Mouse (Mus musculus): Measurements from ENCODE around the gene Lypd6b. TPM values are rescaled to one million over a fixed set of nuclear protein-coding genes. Genes with fewer than 3 reads are reported as not detected.

Gene Lypd6b
- 1.7 and 2.6 TPM in 2 replicates for polyA plus RNA-seq (2016; fragmentation: Nextera tagmentation; extraction: Ambion mirVana)

DNA sequence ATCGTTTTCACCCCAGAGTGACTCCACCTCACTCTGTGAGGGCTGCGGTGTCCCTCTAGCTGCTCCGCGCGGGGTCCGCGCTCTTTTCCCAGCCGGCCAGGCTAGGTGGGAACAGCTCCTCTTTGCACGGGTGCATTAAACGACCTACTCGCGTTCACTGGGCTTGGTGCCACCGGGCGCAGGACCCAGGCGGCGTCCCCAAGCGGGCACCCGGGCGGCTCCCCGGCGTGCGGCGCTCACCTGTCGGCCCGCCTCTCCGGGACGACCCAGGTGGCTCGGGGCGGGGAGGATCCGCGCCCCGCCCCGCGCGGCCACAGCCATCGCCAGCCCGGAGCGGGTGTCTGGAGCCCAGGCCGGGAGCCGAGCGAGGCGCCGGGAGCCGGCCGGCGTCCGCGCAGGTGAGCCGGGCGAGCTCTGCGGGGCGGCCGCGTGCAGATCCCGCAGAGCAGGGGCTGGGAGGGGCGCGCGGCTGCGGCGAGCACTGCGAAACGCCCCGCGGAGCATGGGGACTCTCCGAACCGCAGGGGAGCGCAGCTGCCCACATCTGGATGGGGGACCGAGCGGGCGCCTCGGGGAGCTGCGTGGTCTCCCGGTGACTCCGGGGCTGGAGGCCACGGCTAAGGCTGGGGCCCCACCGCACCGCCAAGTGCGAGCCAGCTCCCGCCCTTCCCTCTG lies at the start of gene Lypd6b:
Gene Lypd6b (plus strand): TSS at position 313 of the 675 bp plus-strand sequence.
- Histone ChIP-seq H3K9ac (peak within 1 kb of the TSS; percentile 72), H3K4me2 (replicated peaks) (peak within 1 kb of the TSS; percentile 100), H3K27me3 (peaks cover 45% of the 10 kb centered on the region), H3K36me3 (no peaks in the 10 kb centered on the region), H3K4me1 (peaks cover 12% of the 10 kb centered on the region), H3K27ac (no peak within 1 kb of the TSS), H3K4me3 (peak within 1 kb of the TSS; percentile 67), H3K9me3 (replicated peaks) (no peaks in the 10 kb centered on the region)
- ATAC-seq (ENCODE audit: low FRiP score): peak; percentile 74
- 1% methylated on average over 79 of the region's 79 CpGs for WGBS

DNA sequence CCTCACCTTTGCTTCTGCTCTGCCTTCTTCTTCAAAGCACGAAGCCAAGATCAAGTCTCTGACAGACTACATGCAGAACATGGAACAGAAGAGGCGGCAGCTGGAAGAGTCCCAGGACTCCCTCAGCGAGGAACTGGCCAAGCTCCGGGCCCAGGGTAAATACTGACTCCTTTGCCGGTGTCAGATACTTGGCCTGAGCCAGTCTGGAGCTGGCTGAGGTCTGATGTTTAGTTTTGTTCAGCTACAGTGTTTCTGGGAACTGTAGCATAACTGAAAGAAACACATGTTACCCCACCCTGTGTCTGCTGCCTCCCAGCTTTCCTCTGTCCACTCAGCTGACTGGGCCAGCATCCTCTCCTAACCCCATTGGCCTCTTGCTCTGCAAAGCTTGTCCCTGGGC lies 48.4 kb upstream of the Lypd6b start:
- ATAC-seq (ENCODE audit: low FRiP score): no peak
- no peak overlapping the region for H3K4me3 ChIP-seq
- H3K36me3 ChIP-seq: peaks cover 57% of the 10 kb centered on the region
- no peak overlapping the region for H3K27ac ChIP-seq
- no peak overlapping the region for H3K9ac ChIP-seq
- H3K9me3 ChIP-seq (replicated peaks): no peaks in the 10 kb centered on the region
- WGBS: 83% methylated on average over 5 of the region's 5 CpGs
- no peak overlapping the region for H3K4me2 ChIP-seq (replicated peaks)
- H3K27me3 ChIP-seq: no peaks in the 10 kb centered on the region
- H3K4me1 ChIP-seq: peaks cover 31% of the 10 kb centered on the region

DNA sequence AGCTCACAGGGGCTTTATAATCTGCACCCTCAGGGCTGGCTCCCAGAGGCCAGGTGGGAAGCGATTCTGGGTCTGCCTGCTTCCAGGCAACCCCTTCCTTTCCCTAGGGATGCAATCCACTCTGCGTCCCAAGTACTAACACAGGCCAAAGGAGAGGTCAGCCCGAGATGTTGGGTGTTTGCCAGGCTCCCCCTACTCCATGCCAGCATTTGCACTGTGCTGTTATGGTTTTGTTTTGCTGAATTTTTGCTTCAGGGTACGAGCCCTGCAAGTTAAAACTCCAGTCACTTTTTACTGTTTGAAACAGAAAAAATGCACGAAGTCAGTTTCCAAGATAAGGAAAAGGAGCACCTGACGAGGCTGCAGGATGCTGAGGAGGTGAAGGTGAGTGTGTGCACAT lies 46.5 kb upstream of the Lypd6b start:
- Histone ChIP-seq H3K4me2 (replicated peaks) (no peak overlapping the region), H3K27ac (0 out of 2 replicates have a peak overlapping the region, but pooled peaks have one; percentile 64), H3K9ac (no peak overlapping the region), H3K4me1 (peaks cover 38% of the 10 kb centered on the region), H3K4me3 (no peak overlapping the region), H3K27me3 (no peaks in the 10 kb centered on the region), H3K36me3 (peaks cover 62% of the 10 kb centered on the region), H3K9me3 (replicated peaks) (no peaks in the 10 kb centered on the region)
- ATAC-seq (ENCODE audit: low FRiP score): no peak
- WGBS: 70% methylated on average over 6 of the region's 6 CpGs

DNA sequence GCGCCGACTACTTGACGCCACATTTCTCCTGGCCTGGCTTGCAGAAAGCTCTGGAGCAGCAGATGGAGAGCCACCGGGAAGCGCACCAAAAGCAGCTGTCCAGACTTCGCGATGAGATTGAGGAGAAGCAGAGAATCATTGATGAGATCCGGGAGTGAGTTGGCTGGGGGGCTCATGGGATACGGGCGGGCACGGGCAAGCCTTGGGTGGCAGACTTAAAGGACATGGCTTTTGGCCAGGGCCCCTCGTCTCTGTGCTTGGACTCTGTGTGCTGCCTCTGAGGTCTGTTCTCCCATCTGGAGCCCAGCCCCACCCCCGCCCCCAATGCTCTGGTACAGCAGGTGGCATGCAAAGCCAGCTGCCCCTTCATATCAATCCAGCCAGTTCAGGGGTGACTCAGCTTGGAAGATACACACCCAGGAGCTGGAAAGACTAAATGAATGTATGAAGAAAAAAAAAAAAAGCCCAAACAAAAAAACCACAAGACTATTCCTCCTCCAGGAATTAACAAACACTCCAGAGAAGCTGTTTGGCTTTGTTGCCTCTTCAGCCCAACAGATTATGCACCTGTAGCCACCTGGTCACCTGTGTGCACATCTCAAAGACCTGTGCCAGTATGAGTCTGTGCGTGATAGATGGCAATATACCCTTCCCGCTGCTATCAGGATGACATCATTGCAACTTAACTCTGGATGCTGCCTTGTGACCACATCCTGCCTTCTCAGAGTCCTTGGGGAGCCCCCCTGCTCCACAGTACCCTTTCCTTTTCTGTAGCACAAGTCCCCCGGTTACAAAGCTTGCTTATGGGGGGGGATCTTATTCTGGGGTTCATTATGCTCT lies 45.4 kb upstream of the Lypd6b start:
- Histone ChIP-seq H3K4me1 (peaks cover 38% of the 10 kb centered on the region), H3K27ac (peak overlapping the region; percentile 64; the same call in 1 of the 2 replicates), H3K4me3 (no peak overlapping the region), H3K27me3 (no peaks in the 10 kb centered on the region), H3K9ac (no peak overlapping the region), H3K4me2 (replicated peaks) (no peak overlapping the region), H3K9me3 (replicated peaks) (no peaks in the 10 kb centered on the region), H3K36me3 (peaks cover 63% of the 10 kb centered on the region)
- WGBS: 65% methylated on average over 16 of the region's 16 CpGs
- peak; percentile 35; the same call in 1 of the 2 replicates for ATAC-seq (ENCODE audit: low FRiP score)

DNA sequence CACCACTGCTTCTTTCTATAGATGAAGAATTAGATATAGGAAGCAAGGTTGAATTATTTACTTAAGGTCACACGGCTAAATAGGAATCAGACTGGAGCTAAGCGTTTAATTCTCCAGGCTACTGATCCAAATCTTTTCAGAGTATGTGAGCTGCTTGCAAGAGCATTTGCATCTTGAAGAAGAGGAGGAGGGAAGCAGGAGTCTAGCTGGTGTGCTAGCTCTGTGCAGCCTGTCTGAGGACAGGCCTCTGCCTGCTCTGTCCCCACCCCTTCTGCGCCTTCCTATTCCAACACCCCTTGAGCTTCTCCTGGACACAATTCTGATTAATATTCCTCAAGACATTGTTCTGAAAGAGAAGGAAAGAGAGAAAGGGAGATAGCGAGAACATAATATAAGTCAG lies 44.6 kb upstream of the Lypd6b start:
- Histone ChIP-seq H3K36me3 (peaks cover 65% of the 10 kb centered on the region), H3K4me1 (peaks cover 38% of the 10 kb centered on the region), H3K27ac (peak overlapping the region; percentile 40; the same call in 1 of the 2 replicates), H3K4me2 (replicated peaks) (no peak overlapping the region), H3K9me3 (replicated peaks) (no peaks in the 10 kb centered on the region), H3K9ac (no peak overlapping the region), H3K27me3 (no peaks in the 10 kb centered on the region), H3K4me3 (no peak overlapping the region)
- no peak for ATAC-seq (ENCODE audit: low FRiP score)
- 84% methylated on average over 4 of the region's 4 CpGs for WGBS

DNA sequence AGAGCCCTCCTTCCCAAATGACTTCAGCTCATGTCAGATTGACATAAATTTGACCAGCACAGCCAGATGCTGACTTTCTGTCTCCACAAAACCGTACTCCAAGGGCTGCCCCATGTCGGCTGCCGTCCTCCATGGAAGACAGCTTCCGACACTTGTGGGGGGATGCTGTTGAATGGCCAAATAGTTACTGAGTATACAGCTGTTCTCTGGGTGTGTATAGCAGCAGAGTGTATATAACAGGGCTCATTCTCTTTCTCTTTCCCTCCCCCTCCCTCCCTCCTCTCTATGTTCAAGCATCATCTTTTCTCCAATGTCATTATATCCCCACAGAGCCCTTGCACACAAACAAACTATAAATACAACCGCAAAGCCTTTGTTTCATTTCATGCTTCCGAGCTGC lies 43.7 kb upstream of the Lypd6b start:
- Histone ChIP-seq H3K9me3 (replicated peaks) (no peaks in the 10 kb centered on the region), H3K36me3 (peaks cover 62% of the 10 kb centered on the region), H3K4me1 (peaks cover 38% of the 10 kb centered on the region), H3K4me3 (no peak overlapping the region), H3K4me2 (replicated peaks) (no peak overlapping the region), H3K9ac (no peak overlapping the region), H3K27ac (peak overlapping the region; percentile 40; the same call in 1 of the 2 replicates), H3K27me3 (no peaks in the 10 kb centered on the region)
- 66% methylated on average over 6 of the region's 6 CpGs for WGBS
- ATAC-seq (ENCODE audit: low FRiP score): no peak

DNA sequence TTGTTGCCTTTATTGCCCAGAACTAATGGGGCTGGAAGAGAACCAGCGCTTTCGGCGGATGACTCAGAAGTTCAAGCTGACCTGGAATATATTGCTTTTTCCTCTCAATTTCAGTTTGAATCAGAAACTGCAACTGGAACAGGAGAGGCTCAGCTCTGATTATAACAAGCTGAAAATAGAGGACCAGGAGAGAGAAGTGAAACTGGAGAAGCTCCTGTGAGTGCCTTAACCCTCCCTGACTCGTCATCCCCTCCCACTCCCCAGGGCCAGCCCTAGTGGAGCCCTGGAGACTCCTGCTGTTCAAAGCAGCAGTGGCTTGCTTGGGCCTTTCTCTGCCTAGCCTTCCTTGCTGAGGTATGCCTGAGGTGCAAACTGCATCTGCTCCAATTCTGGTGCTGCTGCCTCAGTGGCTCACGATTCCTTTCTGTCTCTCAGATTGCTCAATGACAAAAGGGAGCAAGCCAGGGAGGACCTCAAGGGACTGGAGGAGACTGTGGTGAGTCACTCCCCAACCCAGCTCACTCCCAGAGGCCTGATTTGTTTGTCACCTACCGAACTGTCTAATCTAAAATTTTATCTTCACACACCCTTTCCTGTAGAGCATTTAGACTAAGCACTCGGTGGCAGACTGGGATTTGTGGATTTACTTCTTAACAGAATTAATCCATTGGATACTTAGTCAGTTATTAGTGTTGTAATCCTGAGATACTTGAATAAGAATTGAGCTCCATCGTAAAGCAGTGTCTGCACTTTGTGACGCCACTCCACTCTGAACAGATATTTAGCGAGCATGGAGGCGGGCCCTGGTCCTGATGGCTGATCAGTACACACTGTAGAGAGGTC lies 43.0 kb upstream of the Lypd6b start:
- H3K36me3 ChIP-seq: peaks cover 61% of the 10 kb centered on the region
- ATAC-seq (ENCODE audit: low FRiP score): no peak; the same call in 1 of the 2 replicates
- H3K4me2 ChIP-seq (replicated peaks): no peak overlapping the region
- H3K4me3 ChIP-seq: no peak overlapping the region
- no peaks in the 10 kb centered on the region for H3K9me3 ChIP-seq (replicated peaks)
- H3K4me1 ChIP-seq: peaks cover 38% of the 10 kb centered on the region
- no peaks in the 10 kb centered on the region for H3K27me3 ChIP-seq
- no peak overlapping the region for H3K9ac ChIP-seq
- H3K27ac ChIP-seq: peak overlapping the region; percentile 40
- WGBS: 69% methylated on average over 11 of the region's 11 CpGs

DNA sequence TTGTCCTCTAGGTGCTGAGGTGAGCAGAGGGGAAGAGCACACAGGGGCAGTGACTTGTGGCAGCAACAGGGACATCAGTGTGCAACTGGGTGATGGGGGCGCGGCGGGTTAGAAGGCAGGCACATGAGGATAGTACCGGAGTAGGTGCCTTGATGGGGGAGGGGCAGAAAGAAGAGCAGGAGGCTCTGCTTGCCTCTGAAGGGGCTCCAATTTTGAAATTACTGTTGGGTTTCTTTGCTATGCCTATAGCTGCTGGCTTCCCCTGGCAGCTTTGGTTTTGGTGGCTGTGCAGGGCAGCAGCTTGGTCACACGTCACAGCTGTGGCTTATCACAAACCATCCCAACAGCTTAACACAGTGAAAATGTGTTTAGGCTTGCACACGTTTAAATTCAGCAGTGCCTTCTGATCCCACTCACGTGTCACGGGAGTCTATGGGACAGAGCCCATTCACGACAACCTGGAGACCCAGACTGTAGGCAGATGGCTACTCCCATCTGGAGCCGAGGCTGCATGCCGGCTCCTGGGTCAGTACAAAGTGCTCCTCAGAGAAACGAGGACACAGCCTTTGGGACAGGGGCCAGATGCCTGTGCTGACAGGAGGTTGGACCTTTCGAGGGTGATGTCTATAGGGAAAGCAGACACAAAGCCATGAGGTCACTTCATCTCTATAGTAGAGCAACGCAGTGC lies 42.2 kb upstream of the Lypd6b start:
- peaks cover 66% of the 10 kb centered on the region for H3K36me3 ChIP-seq

DNA sequence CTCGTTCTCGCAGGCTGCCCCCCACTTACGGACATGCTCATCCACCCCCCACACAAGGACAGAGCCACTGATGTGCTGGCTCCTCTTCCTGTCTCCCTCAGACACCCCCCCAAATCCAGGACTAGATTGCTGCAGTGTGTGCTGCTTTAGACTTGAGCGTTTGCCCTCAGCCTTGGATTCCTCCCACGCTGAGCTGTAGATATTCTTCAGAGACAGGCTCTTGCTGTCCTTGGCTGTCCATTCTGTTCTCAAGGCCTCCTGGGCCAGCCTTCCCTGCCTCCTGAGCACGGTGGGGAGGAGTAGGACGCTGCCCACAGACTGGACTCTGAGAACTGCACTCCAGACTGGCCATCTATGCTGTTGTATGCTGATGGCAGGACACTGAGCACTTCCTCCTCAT lies 40.5 kb upstream of the Lypd6b start:
- Histone ChIP-seq H3K27ac (0 out of 2 replicates have a peak overlapping the region, but pooled peaks have one; percentile 30), H3K27me3 (no peaks in the 10 kb centered on the region), H3K36me3 (peaks cover 71% of the 10 kb centered on the region), H3K4me1 (peaks cover 24% of the 10 kb centered on the region), H3K4me2 (replicated peaks) (no peak overlapping the region), H3K9ac (no peak overlapping the region), H3K9me3 (replicated peaks) (no peaks in the 10 kb centered on the region), H3K4me3 (no peak overlapping the region)
- ATAC-seq (ENCODE audit: low FRiP score): no peak
- WGBS: 83% methylated on average over 7 of the region's 7 CpGs

More for the DNA sequence above, 42.2 kb upstream of the Lypd6b start:
- Histone ChIP-seq H3K4me3 (no peak overlapping the region), H3K4me2 (replicated peaks) (no peak overlapping the region), H3K27ac (peak overlapping the region; percentile 40; the same call in 1 of the 2 replicates), H3K27me3 (no peaks in the 10 kb centered on the region), H3K9ac (no peak overlapping the region), H3K9me3 (replicated peaks) (no peaks in the 10 kb centered on the region), H3K4me1 (peaks cover 38% of the 10 kb centered on the region)
- 70% methylated on average over 14 of the region's 14 CpGs for WGBS
- peak; percentile 33 for ATAC-seq (ENCODE audit: low FRiP score)

DNA sequence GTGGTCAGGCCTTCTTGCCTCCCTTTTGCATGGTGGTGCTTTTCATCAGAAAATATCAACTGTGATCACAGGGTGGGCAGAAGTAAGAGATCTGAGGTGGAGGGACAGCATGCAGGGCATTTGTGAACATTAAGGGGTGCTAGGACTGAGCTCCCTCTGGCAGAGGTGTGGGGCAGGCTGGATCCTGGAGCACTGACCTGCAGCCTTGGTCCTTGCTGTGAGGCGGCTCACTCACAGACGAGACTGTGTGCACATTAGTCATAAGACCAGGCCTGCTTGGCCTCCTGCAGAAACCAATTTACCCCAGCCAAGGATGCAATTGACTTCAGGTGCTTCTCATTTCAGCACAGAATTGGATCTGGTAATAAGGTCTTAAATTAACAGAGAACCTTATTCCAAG lies 39.8 kb upstream of the Lypd6b start:
- Histone ChIP-seq H3K9ac (no peak overlapping the region), H3K4me2 (replicated peaks) (no peak overlapping the region), H3K27ac (no peak overlapping the region), H3K27me3 (no peaks in the 10 kb centered on the region), H3K9me3 (replicated peaks) (no peaks in the 10 kb centered on the region), H3K4me3 (no peak overlapping the region), H3K36me3 (peaks cover 78% of the 10 kb centered on the region), H3K4me1 (peaks cover 19% of the 10 kb centered on the region)
- 72% methylated on average over 2 of the region's 2 CpGs for WGBS
- no peak for ATAC-seq (ENCODE audit: low FRiP score)

DNA sequence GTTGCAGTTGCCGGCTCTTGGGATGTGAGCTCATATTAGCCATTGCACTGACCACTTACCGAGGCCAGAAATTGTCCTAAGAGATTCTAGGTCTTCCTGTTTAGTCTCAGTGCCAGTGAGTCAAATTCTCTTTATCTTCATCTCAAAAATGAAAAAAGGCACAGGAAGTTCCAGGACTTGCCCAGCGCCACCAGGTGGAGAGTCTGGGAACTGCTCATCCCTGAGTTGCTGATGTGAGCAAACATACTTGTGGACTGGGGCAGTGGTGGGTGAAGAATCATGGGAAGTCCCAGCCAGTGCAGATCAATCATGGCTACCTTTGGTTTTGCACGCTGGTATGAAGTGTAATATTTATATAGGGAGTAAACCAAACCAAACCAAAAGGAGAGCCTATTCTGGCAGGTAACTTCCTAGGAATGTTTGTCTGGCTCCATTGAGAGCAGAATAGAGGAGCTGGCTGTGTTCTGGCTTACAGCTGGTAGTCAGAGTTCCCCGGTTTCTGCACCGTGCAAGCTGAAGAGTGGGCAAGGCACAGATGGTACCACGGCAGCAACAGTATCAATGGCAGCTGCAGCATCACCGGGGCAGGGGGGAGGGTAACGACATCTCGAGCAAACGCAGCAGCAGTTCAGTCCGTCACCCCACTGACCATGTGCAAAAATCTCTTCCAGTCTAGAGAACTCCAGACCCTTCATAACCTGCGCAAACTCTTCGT lies 38.7 kb upstream of the Lypd6b start:
- no peak for ATAC-seq (ENCODE audit: low FRiP score)
- no peaks in the 10 kb centered on the region for H3K9me3 ChIP-seq (replicated peaks)
- no peaks in the 10 kb centered on the region for H3K27me3 ChIP-seq
- H3K4me3 ChIP-seq: no peak overlapping the region
- peaks cover 80% of the 10 kb centered on the region for H3K36me3 ChIP-seq
- H3K4me1 ChIP-seq: peaks cover 8% of the 10 kb centered on the region
- WGBS: 79% methylated on average over 14 of the region's 14 CpGs
- no peak overlapping the region for H3K27ac ChIP-seq
- no peak overlapping the region for H3K9ac ChIP-seq
- no peak overlapping the region for H3K4me2 ChIP-seq (replicated peaks)

Measured in hindbrain, embryonic 12.5 days (tissue).